Mouse (Mus musculus): ENCODE measurements around the gene Papln. TPM values are rescaled to one million over a fixed set of nuclear protein-coding genes. Genes with fewer than 3 reads are reported as not detected.
A peak's percentile ranks its signal among the peaks of the same experiment; 100 is the strongest.

Papln gene
- polyA plus RNA-seq, 1 experiment from 2014 or later = 0.09 TPM

GRCm38 (mm10) chr12:83775621-83776020 is 12.2 kb downstream of the Papln start:
- Histone ChIP-seq H3K27ac (ENCODE audit: low read depth, low read length) (no peak overlapping the region), H3K36me3 (ENCODE audit: control insufficient read depth, insufficient read depth, low read length) (no peaks in the 10 kb centered on the region), H3K9ac (ENCODE audit: low read length) (no peak overlapping the region), H3K9me3 (replicated peaks; ENCODE audit: control insufficient read depth, low read length) (no peaks in the 10 kb centered on the region), H3K4me3 (ENCODE audit: low read depth, low read length) (no peak overlapping the region), H3K4me2 (ENCODE audit: low read length) (no peak overlapping the region), H3K27me3 (replicated peaks; ENCODE audit: control insufficient read depth, insufficient read depth, low read length) (no peaks in the 10 kb centered on the region), H3K4me1 (ENCODE audit: control insufficient read depth, insufficient read depth, low read length) (no peaks in the 10 kb centered on the region)
- DNase-seq (ENCODE audit: low spot score) (no peak), ATAC-seq (no peak)
- 63% methylated on average over 12 of the region's 12 CpGs for WGBS

GRCm38 (mm10) chr12:83776766-83777165 is 13.3 kb downstream of the Papln start:
- H3K4me1 ChIP-seq (ENCODE audit: control insufficient read depth, insufficient read depth, low read length) = no peaks in the 10 kb centered on the region
- DNase-seq (ENCODE audit: low spot score) (no peak), ATAC-seq (no peak)
- H3K9ac ChIP-seq (ENCODE audit: low read length) = no peak overlapping the region
- 88% methylated on average over 7 of the region's 7 CpGs for WGBS
- H3K27me3 ChIP-seq (replicated peaks; ENCODE audit: control insufficient read depth, insufficient read depth, low read length) = no peaks in the 10 kb centered on the region
- H3K27ac ChIP-seq (ENCODE audit: low read depth, low read length) = no peak overlapping the region
- no peak overlapping the region for H3K4me3 ChIP-seq (ENCODE audit: low read depth, low read length)
- H3K4me2 ChIP-seq (ENCODE audit: low read length) = no peak overlapping the region
- H3K9me3 ChIP-seq (replicated peaks; ENCODE audit: control insufficient read depth, low read length) = no peaks in the 10 kb centered on the region
- H3K36me3 ChIP-seq (ENCODE audit: control insufficient read depth, insufficient read depth, low read length) = no peaks in the 10 kb centered on the region

- no peaks in the 10 kb centered on the region for H3K4me1 ChIP-seq (ENCODE audit: control insufficient read depth, insufficient read depth, low read length)
- ATAC-seq (no peak), DNase-seq (ENCODE audit: low spot score) (no peak)
- H3K27me3 ChIP-seq (replicated peaks; ENCODE audit: control insufficient read depth, insufficient read depth, low read length) = no peaks in the 10 kb centered on the region
- H3K36me3 ChIP-seq (ENCODE audit: control insufficient read depth, insufficient read depth, low read length) = no peaks in the 10 kb centered on the region
- H3K9me3 ChIP-seq (replicated peaks; ENCODE audit: control insufficient read depth, low read length) = no peaks in the 10 kb centered on the region
- no peak overlapping the region for H3K9ac ChIP-seq (ENCODE audit: low read length)
- no peak overlapping the region for H3K4me3 ChIP-seq (ENCODE audit: low read depth, low read length)
- 86% methylated on average over 3 of the region's 3 CpGs for WGBS
- H3K4me2 ChIP-seq (ENCODE audit: low read length) = no peak overlapping the region
- H3K27ac ChIP-seq (ENCODE audit: low read depth, low read length) = no peak overlapping the region
These were observed 16.7 kb downstream of the Papln start for GRCm38 (mm10) chr12:83780181-83780580.

- ATAC-seq = no peak
- DNase-seq (ENCODE audit: low spot score) = no peak
- Histone ChIP-seq H3K27me3 (replicated peaks; ENCODE audit: control insufficient read depth, insufficient read depth, low read length) (no peaks in the 10 kb centered on the region), H3K9me3 (replicated peaks; ENCODE audit: control insufficient read depth, low read length) (no peaks in the 10 kb centered on the region), H3K27ac (ENCODE audit: low read depth, low read length) (no peak overlapping the region), H3K4me3 (ENCODE audit: low read depth, low read length) (no peak overlapping the region), H3K4me2 (ENCODE audit: low read length) (no peak overlapping the region), H3K9ac (ENCODE audit: low read length) (no peak overlapping the region), H3K36me3 (ENCODE audit: control insufficient read depth, insufficient read depth, low read length) (no peaks in the 10 kb centered on the region), H3K4me1 (ENCODE audit: control insufficient read depth, insufficient read depth, low read length) (no peaks in the 10 kb centered on the region)
- WGBS = 82% methylated on average over 7 of the region's 7 CpGs
These were observed 17.8 kb downstream of the Papln start for GRCm38 (mm10) chr12:83781204-83781603.

DNA sequence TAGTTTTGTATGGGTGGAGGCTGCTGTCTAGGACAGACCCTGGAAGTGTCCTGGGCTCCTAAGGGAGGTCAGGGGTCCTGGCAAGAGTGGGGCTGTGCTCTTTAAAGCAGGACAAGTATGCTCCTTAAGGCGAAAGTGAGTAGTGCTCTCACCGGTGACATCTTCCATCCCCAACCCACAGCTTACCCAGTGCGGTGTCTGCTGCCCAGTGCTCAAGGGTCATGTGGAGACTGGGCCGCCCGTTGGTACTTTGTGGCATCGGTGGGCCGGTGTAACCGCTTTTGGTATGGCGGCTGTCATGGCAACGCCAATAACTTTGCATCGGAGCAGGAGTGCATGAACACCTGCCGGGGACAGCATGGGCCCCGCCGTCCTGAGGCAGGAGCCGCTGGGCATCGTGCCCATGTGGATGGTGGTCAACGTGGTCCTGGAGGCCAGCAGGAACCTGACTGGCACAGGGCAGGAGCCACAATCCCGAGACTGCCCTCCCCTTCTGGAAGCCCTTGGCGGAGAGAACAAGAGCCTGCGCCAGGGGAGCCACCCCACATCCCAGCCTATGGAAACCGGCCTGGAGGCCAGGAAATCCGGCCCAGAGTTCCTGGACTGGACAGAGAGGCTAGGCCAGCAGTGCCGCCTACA is 18.3 kb downstream of the Papln start:
- H3K4me3 ChIP-seq (ENCODE audit: low read depth, low read length) = no peak overlapping the region
- H3K9ac ChIP-seq (ENCODE audit: low read length) = no peak overlapping the region
- no peak overlapping the region for H3K4me2 ChIP-seq (ENCODE audit: low read length)
- H3K4me1 ChIP-seq (ENCODE audit: control insufficient read depth, insufficient read depth, low read length) = no peaks in the 10 kb centered on the region
- no peak for ATAC-seq
- H3K27me3 ChIP-seq (replicated peaks; ENCODE audit: control insufficient read depth, insufficient read depth, low read length) = no peaks in the 10 kb centered on the region
- WGBS = 79% methylated on average over 23 of the region's 23 CpGs
- no peaks in the 10 kb centered on the region for H3K36me3 ChIP-seq (ENCODE audit: control insufficient read depth, insufficient read depth, low read length)
- DNase-seq (ENCODE audit: low spot score) = no peak
- H3K9me3 ChIP-seq (replicated peaks; ENCODE audit: control insufficient read depth, low read length) = no peaks in the 10 kb centered on the region
- no peak overlapping the region for H3K27ac ChIP-seq (ENCODE audit: low read depth, low read length)

- H3K36me3 ChIP-seq (ENCODE audit: control insufficient read depth, insufficient read depth, low read length) = no peaks in the 10 kb centered on the region
- ATAC-seq (no peak), DNase-seq (ENCODE audit: low spot score) (no peak)
- no peaks in the 10 kb centered on the region for H3K27me3 ChIP-seq (replicated peaks; ENCODE audit: control insufficient read depth, insufficient read depth, low read length)
- no peaks in the 10 kb centered on the region for H3K9me3 ChIP-seq (replicated peaks; ENCODE audit: control insufficient read depth, low read length)
- H3K9ac ChIP-seq (ENCODE audit: low read length) = no peak overlapping the region
- WGBS = 92% methylated on average over 10 of the region's 10 CpGs
- no peak overlapping the region for H3K4me2 ChIP-seq (ENCODE audit: low read length)
- no peak overlapping the region for H3K4me3 ChIP-seq (ENCODE audit: low read depth, low read length)
- no peaks in the 10 kb centered on the region for H3K4me1 ChIP-seq (ENCODE audit: control insufficient read depth, insufficient read depth, low read length)
- no peak overlapping the region for H3K27ac ChIP-seq (ENCODE audit: low read depth, low read length)
These were observed 19.2 kb downstream of the Papln start for GRCm38 (mm10) chr12:83782669-83783068.

DNA sequence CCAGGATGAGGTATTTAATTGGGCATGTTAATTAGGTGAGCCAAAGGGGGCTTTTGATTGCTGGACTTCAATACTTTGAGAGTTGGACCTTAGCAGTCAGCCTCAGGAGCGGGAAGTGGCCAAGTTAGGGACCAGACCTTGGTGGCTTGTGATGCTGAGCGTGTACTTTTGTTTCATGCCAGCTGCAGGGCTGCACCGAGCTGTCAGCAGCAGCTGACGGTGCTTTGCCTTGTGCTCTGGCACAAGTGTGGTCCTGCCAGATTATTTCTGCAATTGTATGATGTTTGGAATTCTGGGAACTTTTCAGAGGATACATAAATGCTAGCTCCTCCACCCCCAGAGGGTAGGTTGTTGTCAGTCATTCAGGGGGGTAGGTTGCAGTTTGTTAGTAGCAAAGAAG is 21.9 kb downstream of the Papln start:
- Histone ChIP-seq H3K27ac (ENCODE audit: low read depth, low read length) (no peak overlapping the region), H3K4me3 (ENCODE audit: low read depth, low read length) (no peak overlapping the region), H3K4me1 (ENCODE audit: control insufficient read depth, insufficient read depth, low read length) (no peaks in the 10 kb centered on the region), H3K9ac (ENCODE audit: low read length) (no peak overlapping the region), H3K36me3 (ENCODE audit: control insufficient read depth, insufficient read depth, low read length) (no peaks in the 10 kb centered on the region), H3K27me3 (replicated peaks; ENCODE audit: control insufficient read depth, insufficient read depth, low read length) (no peaks in the 10 kb centered on the region), H3K4me2 (ENCODE audit: low read length) (no peak overlapping the region), H3K9me3 (replicated peaks; ENCODE audit: control insufficient read depth, low read length) (no peaks in the 10 kb centered on the region)
- DNase-seq (ENCODE audit: low spot score) (peak; percentile 32), ATAC-seq (no peak)
- 32% methylated on average over 4 of the region's 4 CpGs for WGBS

GRCm38 (mm10) chr12:83789051-83789780 is 25.8 kb downstream of the Papln start:
- no peak overlapping the region for H3K4me3 ChIP-seq (ENCODE audit: low read depth, low read length)
- H3K4me2 ChIP-seq (ENCODE audit: low read length) = no peak overlapping the region
- H3K9me3 ChIP-seq (replicated peaks; ENCODE audit: control insufficient read depth, low read length) = no peaks in the 10 kb centered on the region
- H3K36me3 ChIP-seq (ENCODE audit: control insufficient read depth, insufficient read depth, low read length) = peaks cover 13% of the 10 kb centered on the region; the same call in 1 of the 2 replicates
- no peaks in the 10 kb centered on the region for H3K4me1 ChIP-seq (ENCODE audit: control insufficient read depth, insufficient read depth, low read length)
- no peak overlapping the region for H3K27ac ChIP-seq (ENCODE audit: low read depth, low read length)
- no peaks in the 10 kb centered on the region for H3K27me3 ChIP-seq (replicated peaks; ENCODE audit: control insufficient read depth, insufficient read depth, low read length)
- ATAC-seq (no peak), DNase-seq (ENCODE audit: low spot score) (no peak)
- H3K9ac ChIP-seq (ENCODE audit: low read length) = no peak overlapping the region
- WGBS = 92% methylated on average over 17 of the region's 17 CpGs

DNA sequence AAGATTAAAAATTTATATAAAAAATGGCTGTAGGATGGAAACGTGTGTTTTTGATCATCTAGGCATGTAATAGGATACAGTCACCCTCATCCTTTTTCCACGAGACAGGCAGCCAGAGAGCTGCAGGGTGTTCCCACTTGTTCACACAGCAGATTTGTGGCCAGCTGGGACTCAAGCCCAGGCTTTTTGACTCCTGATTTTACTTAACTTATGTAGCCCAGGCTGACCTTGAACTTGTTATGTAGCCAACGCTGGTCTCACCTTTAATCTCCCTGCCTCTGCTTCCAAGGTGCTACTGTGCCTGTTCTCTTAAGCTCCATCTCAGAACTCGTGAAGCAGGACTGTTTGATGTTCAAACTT is 26.3 kb downstream of the Papln start:
- no peak overlapping the region for H3K27ac ChIP-seq (ENCODE audit: low read depth, low read length)
- H3K4me3 ChIP-seq (ENCODE audit: low read depth, low read length) = no peak overlapping the region
- peaks cover 13% of the 10 kb centered on the region; the same call in 1 of the 2 replicates for H3K36me3 ChIP-seq (ENCODE audit: control insufficient read depth, insufficient read depth, low read length)
- 62% methylated on average over 4 of the region's 4 CpGs for WGBS
- ATAC-seq (no peak), DNase-seq (ENCODE audit: low spot score) (no peak)
- H3K27me3 ChIP-seq (replicated peaks; ENCODE audit: control insufficient read depth, insufficient read depth, low read length) = no peaks in the 10 kb centered on the region
- H3K9ac ChIP-seq (ENCODE audit: low read length) = no peak overlapping the region
- H3K9me3 ChIP-seq (replicated peaks; ENCODE audit: control insufficient read depth, low read length) = no peaks in the 10 kb centered on the region
- no peak overlapping the region for H3K4me2 ChIP-seq (ENCODE audit: low read length)
- no peaks in the 10 kb centered on the region for H3K4me1 ChIP-seq (ENCODE audit: control insufficient read depth, insufficient read depth, low read length)
